Mouse (Mus musculus): ENCODE results near the gene Srsf3. TPM values are rescaled to one million over a fixed set of nuclear protein-coding genes. Genes with fewer than 3 reads are reported as not detected.

Gene Srsf3
- polyA plus RNA-seq, 1 experiment: 12.2 TPM

DNA sequence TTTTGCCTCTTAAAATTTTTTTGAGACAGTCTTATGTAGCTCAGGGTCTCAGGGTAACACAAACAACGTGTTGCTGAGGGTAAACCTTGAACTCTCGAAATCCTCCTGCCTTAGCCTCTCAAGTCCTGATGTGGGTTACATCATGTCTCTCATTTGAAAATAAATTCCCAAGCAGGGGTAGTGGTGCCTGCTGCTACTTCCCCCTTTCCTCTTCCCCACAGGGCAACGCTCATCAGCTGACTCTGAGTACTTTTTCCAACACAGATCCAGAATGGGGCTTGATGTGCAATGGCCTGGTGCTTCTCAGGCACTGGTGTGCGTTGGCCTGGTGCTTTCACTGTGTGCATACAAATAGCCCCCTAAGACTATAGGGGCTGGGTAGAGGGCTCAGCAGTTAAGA, 23.2 kb upstream of the Srsf3 start:
- no peak for TF ChIP-seq GATA1 (IDR thresholded peaks at IDR 0.05; ENCODE audit: low read length)

GRCm38 (mm10) chr17:29014235-29014634, 18.2 kb upstream of the Srsf3 start:
- no peak for TF ChIP-seq GATA1 (IDR thresholded peaks at IDR 0.05; ENCODE audit: low read length)

GRCm38 (mm10) chr17:29015638-29016037, 16.8 kb upstream of the Srsf3 start:
- TF ChIP-seq GATA1 (IDR thresholded peaks at IDR 0.05; ENCODE audit: low read length): no peak

DNA sequence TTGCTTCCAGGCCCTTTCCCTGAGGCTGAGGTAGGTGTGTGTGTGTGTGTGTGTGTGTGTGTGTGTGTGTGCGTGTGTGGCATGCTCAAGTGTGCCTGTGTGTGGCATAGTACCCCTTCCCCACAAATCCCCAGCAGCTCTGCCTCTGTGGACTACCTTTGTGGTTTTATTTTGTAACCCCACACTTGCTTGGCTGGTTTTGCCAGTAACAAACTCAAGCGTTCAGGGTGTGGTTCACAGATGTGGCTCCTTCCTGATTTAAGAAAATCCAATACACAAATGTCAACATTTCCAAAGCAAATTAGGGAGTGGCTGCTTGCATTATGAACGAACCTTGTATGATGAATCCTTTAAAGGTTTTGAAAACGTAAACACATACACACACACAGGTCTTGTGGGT, 15.7 kb upstream of the Srsf3 start:
- TF ChIP-seq GATA1 (IDR thresholded peaks at IDR 0.05; ENCODE audit: low read length): no peak

GRCm38 (mm10) chr17:29018292-29018984, 14.0 kb upstream of the Srsf3 start:
- no peak for TF ChIP-seq GATA1 (IDR thresholded peaks at IDR 0.05; ENCODE audit: low read length)

GRCm38 (mm10) chr17:29019391-29019790, 13.0 kb upstream of the Srsf3 start:
- no peak for TF ChIP-seq GATA1 (IDR thresholded peaks at IDR 0.05; ENCODE audit: low read length)

GRCm38 (mm10) chr17:29020444-29020843, 12.0 kb upstream of the Srsf3 start:
- TF ChIP-seq GATA1 (IDR thresholded peaks at IDR 0.05; ENCODE audit: low read length): no peak

GRCm38 (mm10) chr17:29022230-29022819, 10.1 kb upstream of the Srsf3 start:
- no peak for TF ChIP-seq GATA1 (IDR thresholded peaks at IDR 0.05; ENCODE audit: low read length)

DNA sequence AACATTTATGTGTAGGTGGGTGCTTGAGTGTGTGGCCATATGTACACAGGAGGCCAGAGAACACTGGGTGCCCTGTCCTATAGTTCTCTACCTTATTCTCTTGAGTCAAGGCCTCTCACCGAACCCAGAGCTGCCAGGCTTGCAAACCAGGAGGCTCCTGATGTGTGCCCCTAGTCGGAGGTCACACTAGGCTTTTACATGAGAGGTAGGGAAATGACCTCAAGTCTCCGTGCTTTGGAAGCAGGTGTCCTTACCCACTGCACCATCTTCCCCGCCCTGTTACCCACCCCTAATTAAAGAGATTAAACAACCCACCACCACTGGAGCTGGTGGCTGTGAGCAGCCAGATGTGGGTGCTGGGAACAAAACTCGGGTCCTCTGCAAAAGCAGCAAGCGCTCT, 9.1 kb upstream of the Srsf3 start:
- TF ChIP-seq GATA1 (IDR thresholded peaks at IDR 0.05; ENCODE audit: low read length): no peak

DNA sequence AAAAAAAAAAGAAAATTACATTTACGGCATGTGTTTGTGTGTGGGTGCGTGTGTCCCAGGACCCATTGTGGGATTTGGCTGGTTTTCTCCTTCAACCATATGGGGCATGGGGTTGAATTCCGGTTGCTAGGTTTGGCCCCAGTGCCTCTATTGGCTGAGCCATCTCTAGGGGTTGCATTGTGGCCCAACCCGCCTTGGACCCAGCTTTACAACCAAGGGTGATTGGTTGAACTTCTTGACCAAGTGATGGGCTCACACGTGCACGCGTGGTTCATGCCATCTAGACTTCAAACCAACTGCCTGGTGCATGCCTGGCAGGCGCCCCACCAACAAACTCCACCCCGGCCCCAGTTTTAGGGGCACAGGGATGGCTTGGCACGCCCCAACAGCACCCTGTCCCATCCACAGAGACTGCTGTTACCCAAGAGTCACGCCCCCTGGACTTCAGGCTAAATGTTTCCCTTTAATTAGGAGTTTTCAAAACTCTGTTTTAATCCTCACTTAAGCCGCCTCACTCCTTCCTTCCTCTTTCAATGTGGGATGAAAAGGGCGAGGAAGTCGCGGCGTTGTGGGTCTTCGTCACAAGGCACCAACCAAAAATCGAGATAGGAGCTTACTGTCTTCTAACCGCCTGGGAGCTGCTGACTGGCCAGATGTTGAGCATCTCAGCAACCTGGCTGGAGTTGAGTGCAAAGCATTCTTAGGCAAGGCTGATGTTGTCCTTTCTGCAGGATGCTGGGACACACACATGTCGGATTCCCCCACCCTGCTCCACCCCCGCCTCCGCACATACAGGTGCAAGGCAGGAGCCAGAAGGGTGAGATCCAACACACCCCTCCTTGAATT, 8.2 kb upstream of the Srsf3 start:
- no peak for TF ChIP-seq GATA1 (IDR thresholded peaks at IDR 0.05; ENCODE audit: low read length)

DNA sequence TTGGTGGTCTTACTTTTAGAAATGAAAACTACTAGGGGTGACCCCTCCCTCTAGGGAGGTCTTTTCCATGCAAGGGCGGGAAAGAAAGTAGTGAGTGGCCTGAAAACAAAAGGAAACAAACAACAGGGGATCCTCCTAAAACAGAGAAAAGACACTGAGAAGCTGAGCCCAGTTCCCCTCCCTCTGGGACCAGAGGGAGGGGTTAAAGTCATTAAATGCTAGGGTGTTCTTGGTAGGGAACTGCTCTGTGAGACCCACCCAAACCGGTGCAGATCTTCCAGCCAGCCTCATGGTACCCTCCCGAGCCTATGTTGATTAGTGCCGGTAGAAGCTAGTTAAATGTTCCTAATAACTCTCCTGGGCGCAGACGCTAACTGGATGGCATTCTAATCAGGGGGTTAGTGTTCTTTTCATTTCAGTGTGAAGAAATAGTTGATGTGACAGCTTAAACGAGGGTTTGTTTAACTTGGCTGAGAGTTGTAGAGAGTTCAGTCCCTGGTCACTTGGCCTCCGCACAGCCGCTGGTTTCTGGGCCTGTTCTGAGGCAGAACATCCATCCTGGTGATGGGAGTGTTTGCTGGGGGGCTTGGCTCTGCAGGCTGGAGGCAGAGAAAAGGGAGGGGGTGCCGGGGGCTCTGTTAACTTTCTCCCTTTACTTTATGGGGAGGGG, 7.4 kb upstream of the Srsf3 start:
- no peak for TF ChIP-seq GATA1 (IDR thresholded peaks at IDR 0.05; ENCODE audit: low read length)

DNA sequence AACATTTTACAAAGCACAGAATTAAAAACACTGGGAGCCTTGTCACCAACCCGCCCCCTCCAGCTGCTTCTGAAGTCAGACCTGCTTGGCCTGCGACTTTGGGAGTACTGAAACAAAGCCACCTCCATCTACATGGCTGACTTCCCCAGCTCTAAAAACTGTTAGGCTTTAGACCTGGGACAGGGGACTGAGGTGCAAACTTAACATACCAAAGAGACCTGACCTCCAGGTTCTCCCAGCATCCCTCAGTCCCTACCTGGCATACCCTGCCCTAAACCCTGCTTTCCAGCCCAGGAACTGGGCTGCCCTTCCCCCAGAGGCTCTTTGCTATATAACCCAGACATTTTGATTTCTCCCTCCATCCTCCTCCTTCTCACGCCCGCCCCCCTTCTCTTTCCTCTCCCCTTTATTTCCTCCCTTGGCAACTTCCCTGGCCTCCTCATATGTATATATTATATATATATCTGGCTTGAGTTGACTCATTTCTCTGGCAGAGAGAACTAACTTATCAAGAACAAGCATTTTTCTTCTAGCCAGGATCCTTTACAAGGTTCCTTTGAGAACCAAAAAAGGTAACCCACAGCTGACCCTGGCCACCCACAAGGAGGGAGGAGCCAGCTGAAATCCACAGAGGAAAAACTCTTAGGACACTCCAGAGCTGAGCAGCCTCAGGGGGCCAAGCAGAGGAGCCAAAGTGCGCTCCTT, 5.6 kb upstream of the Srsf3 start:
- no peak for TF ChIP-seq GATA1 (IDR thresholded peaks at IDR 0.05; ENCODE audit: low read length)

DNA sequence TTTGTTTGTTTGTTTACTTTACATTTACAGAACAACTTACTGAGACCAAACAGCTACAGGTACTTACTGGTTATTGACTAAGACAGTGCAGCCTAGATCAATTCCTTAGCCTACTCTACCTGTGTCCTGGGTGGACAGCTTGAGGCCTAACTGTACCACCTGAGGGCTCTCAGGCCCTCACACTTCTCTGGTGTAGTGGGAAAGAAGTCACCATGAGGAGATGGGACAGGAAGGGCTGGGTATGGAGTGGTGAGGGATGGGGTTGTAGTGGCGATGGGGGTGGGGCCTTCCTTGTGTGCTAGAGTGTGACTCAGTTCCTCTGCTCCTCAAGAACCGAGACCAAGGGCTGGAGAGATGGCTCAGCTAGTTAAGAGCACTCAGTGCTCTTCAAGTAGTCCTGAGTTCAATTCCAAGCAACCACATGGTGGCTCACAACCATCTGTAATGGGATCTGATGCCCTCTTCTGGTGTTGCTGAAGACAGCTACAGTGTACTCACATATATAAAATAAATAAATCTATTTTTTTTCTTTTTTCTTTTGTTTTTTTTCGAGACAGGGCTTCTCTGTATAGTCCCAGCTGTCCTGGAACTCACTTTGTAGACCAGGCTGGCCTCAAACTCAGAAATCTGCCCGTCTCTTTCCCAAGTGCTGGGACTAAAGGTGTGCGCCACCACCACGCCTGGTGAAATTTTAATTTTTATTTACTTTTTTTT, 1.9 kb upstream of the Srsf3 start:
- no peak for TF ChIP-seq GATA1 (IDR thresholded peaks at IDR 0.05; ENCODE audit: low read length)

DNA sequence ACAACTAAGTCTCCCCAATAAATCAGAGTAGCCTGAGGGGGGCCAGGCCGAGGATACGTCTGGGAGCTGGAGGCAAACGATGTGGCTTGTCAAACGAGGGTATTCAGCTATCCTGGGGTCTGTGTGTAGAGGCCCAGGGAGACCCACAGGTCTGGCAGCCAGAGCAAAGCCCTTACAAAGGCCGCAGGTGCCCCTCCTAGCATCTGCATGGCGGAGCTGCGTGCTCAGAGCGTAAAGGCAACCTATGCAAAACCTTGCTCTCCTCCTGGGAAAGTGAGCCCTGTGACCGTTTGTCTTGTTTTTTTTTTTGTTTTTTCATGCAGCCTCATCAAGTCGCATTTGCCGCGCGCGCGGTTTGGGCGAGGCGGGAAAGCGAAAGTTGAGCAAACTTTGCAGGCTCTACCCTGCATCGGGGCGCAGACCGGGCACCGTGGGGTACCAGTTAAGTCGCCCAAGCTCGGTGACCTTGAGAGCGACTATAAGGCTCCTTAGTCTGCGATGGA, 606 bp upstream of the Srsf3 start:
- TF ChIP-seq GATA1 (IDR thresholded peaks at IDR 0.05; ENCODE audit: low read length): no peak

All from G1E-ER4 (cell line).